Mouse (Mus musculus): ENCODE data around the gene Sirt4.

GRCm38 (mm10) chr5:115479561-115479960 lies 5.0 kb downstream of the Sirt4 start:
- no peak for TF ChIP-seq CTCF (IDR thresholded peaks at IDR 0.05; ENCODE audit: control insufficient read depth, insufficient read depth, insufficient read length)
- TF ChIP-seq USF1 (IDR thresholded peaks at IDR 0.05; ENCODE audit: low read depth): no peak
- TF ChIP-seq FOSL1 (IDR thresholded peaks at IDR 0.05; ENCODE audit: insufficient read depth, low read length, poor library complexity, severe bottlenecking): no peak
- TF ChIP-seq MYOG (IDR thresholded peaks at IDR 0.05; ENCODE audit: control insufficient read depth, extremely low read depth, insufficient read length): no peak
- TF ChIP-seq MYOD1 (IDR thresholded peaks at IDR 0.05; ENCODE audit: control insufficient read depth, insufficient read length, low read depth): no peak
